Mouse (Mus musculus) bone marrow, adult 2 months (tissue): ENCODE measurements at regions not wholly inside any gene's neighbourhood (a gene's known extent, or its start where the extent isn't known, plus 50 kb on each side); places are given as distances from the start of the nearest gene placed in this dataset.
"Not testable (repeated sequence)": the region's sequence is repeated elsewhere in the genome, so short reads cannot be mapped to it uniquely, and the experiment has no call there.

Source experiments
- H3K27ac ChIP-seq: fragments of 200-500 bp; 2 replicates; pipeline ENCODE4 v1.5.1; 2012; ENCODE audit warnings: low read depth, mild to moderate bottlenecking, control low read depth, inconsistent platforms, low read length; ENCODE audit not compliant: control insufficient read depth, poor library complexity, insufficient read depth
- H3K4me1 ChIP-seq: fragments of 200-500 bp; 2 replicates; pipeline ENCODE4 v1.6.1; 2011; ENCODE audit warnings: low read length; ENCODE audit not compliant: control insufficient read depth, insufficient read depth
- H3K4me3 ChIP-seq: fragments of 200-500 bp; replicated peaks from 2 replicates; pipeline ENCODE3; 2011; ENCODE audit warnings: mild to moderate bottlenecking, low read depth, low read length, control low read depth; ENCODE audit not compliant: control insufficient read depth
- CTCF ChIP-seq: fragments of 200-500 bp; IDR thresholded peaks from 2 replicates; pipeline ENCODE4 v1.5.1; 2011; ENCODE audit warnings: low read length, control low read depth; ENCODE audit not compliant: control insufficient read depth, insufficient read depth
- POLR2A ChIP-seq: fragments of 200-500 bp; IDR thresholded peaks from 2 replicates; pipeline ENCODE4 v1.6.1; 2011; ENCODE audit warnings: low read depth, mild to moderate bottlenecking, control low read depth, low read length, borderline replicate concordance; ENCODE audit not compliant: control insufficient read depth
- WGBS: fragments of 180-500 bp; shearing (Covaris S2); methylation state at CpG from one replicate; pipeline ENCODE4 v1.1.7; 2018; 5-methylcytosine and 5-hydroxymethylcytosine counted together

DNA sequence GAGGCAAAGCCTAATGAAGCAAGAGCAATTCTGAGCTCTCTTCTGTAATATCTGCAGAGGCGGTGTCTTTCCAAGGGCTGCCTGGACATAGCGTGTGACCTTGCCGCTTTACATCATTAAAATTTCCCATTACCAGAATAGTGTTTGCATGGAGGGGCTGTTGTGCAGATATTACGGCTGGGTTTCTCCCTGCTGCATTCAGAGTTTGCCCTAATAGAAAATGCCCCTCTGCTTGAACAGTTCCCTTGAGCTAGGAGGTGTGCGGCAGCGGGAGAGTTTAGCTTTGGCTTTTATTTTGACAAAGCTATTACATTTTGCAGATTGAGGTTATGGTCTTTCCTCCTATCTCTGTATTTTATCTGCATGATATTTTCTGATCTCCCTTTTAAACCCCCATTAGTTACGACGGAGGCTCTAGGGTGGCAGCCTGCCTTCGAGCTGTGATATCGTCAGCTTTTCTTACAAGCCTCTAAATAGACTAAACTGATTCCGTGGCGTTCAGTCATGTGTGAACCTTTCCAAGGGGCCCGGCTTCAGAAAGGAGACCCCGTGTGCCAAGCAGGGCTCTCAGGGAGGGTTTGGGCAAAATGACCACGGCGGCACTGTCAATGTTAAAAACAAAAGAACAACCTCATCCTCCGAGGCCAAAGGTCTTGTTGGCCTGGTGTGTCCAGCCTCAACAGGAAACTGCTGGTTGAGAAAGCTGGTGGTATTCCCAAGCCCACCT lies 182.2 kb upstream of the Pmfbp1 start:
- no peak for TF ChIP-seq CTCF
- no peak for TF ChIP-seq POLR2A
- Histone ChIP-seq H3K4me1 (no peaks in the 10 kb centered on the region), H3K4me3 (no peak overlapping the region), H3K27ac (no peak overlapping the region)
- WGBS, result 79% methylated on average over 17 of the region's 17 CpGs

- WGBS, result 20% methylated on average over 8 of the region's 8 CpGs
- no peak overlapping the region for H3K4me3 ChIP-seq
- H3K4me1 ChIP-seq, result no peaks in the 10 kb centered on the region
- no peak overlapping the region for H3K27ac ChIP-seq
- TF ChIP-seq POLR2A (no peak), CTCF (no peak)
Observed at GRCm38 (mm10) chr8:109312731-109313130, 181.1 kb upstream of the Pmfbp1 start.

- TF ChIP-seq CTCF (no peak), POLR2A (no peak)
Observed at GRCm38 (mm10) chr8:109320955-109321354, 172.9 kb upstream of the Pmfbp1 start.

DNA sequence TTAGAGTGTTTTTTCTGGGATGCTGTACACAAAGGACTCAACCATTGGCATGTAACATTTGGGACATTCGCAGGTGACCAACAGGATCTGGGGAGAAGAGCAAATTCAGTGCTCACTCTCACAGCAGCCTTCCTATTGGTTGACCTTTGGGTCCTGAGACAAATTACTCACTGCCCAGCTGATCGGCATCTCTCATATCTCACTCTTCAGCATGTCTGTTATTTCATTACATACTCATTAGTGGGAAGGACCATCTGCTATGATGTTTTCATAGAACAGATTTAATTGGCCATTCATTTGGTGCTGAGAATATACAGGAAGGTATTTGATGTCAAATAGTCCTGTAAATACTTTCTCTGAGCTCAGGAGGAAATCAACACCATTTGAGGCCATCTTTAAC lies 170.5 kb upstream of the Pmfbp1 start:
- TF ChIP-seq POLR2A, result no peak
- no peak for TF ChIP-seq CTCF
- Histone ChIP-seq H3K4me1 (no peaks in the 10 kb centered on the region), H3K27ac (no peak overlapping the region), H3K4me3 (no peak overlapping the region)
- 77% methylated on average over 2 of the region's 2 CpGs for WGBS

More at GRCm38 (mm10) chr8:109320955-109321354, 172.9 kb upstream of the Pmfbp1 start:
- no peaks in the 10 kb centered on the region for H3K4me1 ChIP-seq
- H3K4me3 ChIP-seq, result no peak overlapping the region
- 77% methylated on average over 11 of the region's 11 CpGs for WGBS
- H3K27ac ChIP-seq, result no peak overlapping the region

- TF ChIP-seq CTCF, result no peak
- no peak for TF ChIP-seq POLR2A
- Histone ChIP-seq H3K4me3 (no peak overlapping the region), H3K27ac (no peak overlapping the region), H3K4me1 (no peaks in the 10 kb centered on the region)
- WGBS, result 85% methylated on average over 9 of the region's 9 CpGs
Observed at GRCm38 (mm10) chr8:109324241-109324640, 169.6 kb upstream of the Pmfbp1 start.

- Histone ChIP-seq H3K4me3 (no peak overlapping the region), H3K4me1 (no peaks in the 10 kb centered on the region), H3K27ac (no peak overlapping the region)
- TF ChIP-seq POLR2A (no peak), CTCF (no peak)
- 78% methylated on average over 7 of the region's 7 CpGs for WGBS
Observed at GRCm38 (mm10) chr8:109336203-109336602, 157.6 kb upstream of the Pmfbp1 start.

GRCm38 (mm10) chr8:109338220-109338835 lies 155.5 kb upstream of the Pmfbp1 start:
- WGBS, result 84% methylated on average over 14 of the region's 14 CpGs
- H3K27ac ChIP-seq, result no peak overlapping the region
- TF ChIP-seq POLR2A, result no peak
- no peak for TF ChIP-seq CTCF
- H3K4me1 ChIP-seq, result no peaks in the 10 kb centered on the region
- H3K4me3 ChIP-seq, result no peak overlapping the region

DNA sequence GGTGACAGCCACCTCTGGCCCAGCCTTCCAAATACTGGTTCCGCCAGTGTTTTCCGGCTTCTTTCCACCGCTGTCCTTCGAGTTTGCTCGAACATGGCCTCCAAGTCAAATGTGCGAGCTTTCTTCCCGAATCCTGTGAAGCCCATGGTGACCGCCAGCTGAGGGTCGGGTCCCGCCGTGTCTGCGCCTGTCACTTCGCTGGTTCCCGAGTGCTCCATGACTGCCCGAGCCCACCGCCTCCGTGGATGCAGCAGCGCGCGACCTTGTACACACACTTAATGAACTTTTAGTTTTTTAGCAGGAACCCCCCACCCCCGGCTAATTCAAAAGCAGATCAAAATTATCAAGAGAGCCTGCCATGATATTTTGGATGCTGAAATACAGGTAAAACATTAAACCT lies 153.2 kb upstream of the Pmfbp1 start:
- 90% methylated on average over 21 of the region's 21 CpGs for WGBS
- not testable (repeated sequence) for H3K4me3 ChIP-seq, H3K27ac ChIP-seq, H3K4me1 ChIP-seq

- no peaks in the 10 kb centered on the region for H3K4me1 ChIP-seq
- TF ChIP-seq POLR2A, result no peak
- no peak for TF ChIP-seq CTCF
- H3K27ac ChIP-seq, result no peak overlapping the region
- no peak overlapping the region for H3K4me3 ChIP-seq
- WGBS, result 75% methylated on average over 9 of the region's 9 CpGs
Observed at GRCm38 (mm10) chr8:109355168-109355567, 138.7 kb upstream of the Pmfbp1 start.
